Mouse (Mus musculus) MEL (cell line): Measurements from ENCODE around the gene Zfp28.

Source experiments
- BHLHE40 ChIP-seq: IDR thresholded peaks from 2 replicates; pipeline ENCODE4 v1.6.1; 2012; ENCODE audit warnings: low read depth, mild to moderate bottlenecking, inconsistent platforms, low read length, improper control_type of control experiment, borderline replicate concordance
- CTCF ChIP-seq, 3 experiments: IDR thresholded peaks in 2 of 3; conservative IDR thresholded peaks in 1 of 3; 2 replicates each; pipeline ENCODE4 v1.5.1; 2011 to 2012; ENCODE audit warnings: low read length in 3 of 3, low read depth in 2 of 3, mild to moderate bottlenecking in 2 of 3, improper control_type of control experiment in 1 of 3, inconsistent platforms in 1 of 3, mixed read lengths in 1 of 3, moderate library complexity in 1 of 3; ENCODE audit not compliant: control insufficient read depth in 1 of 3, insufficient read depth in 1 of 3, poor library complexity in 1 of 3, severe bottlenecking in 1 of 3
- GABPA ChIP-seq: IDR thresholded peaks from 2 replicates; pipeline ENCODE4 v1.6.1; 2012; ENCODE audit warnings: low read depth, mild to moderate bottlenecking, inconsistent platforms, low read length, improper control_type of control experiment, moderate library complexity
- JUND ChIP-seq: IDR thresholded peaks from 2 replicates; pipeline ENCODE4 v1.6.1; 2011; ENCODE audit warnings: low read depth, mild to moderate bottlenecking, improper control_type of control experiment, low read length
- POLR2A ChIP-seq, 2 experiments: IDR thresholded peaks; 2 replicates each; pipeline ENCODE4 v1.6.1; 2011 to 2012; ENCODE audit warnings: low read length in 2 of 2, mild to moderate bottlenecking in 2 of 2, control low read depth in 1 of 2, improper control_type of control experiment in 1 of 2, low read depth in 1 of 2, moderate library complexity in 1 of 2; ENCODE audit not compliant: control insufficient read depth in 1 of 2, insufficient read depth in 1 of 2, poor library complexity in 1 of 2
- SMC3 ChIP-seq: IDR thresholded peaks from 2 replicates; pipeline ENCODE4 v1.6.1; 2011; ENCODE audit warnings: low read depth, low read length, improper control_type of control experiment
- TAL1 ChIP-seq: IDR thresholded peaks from 2 replicates; pipeline ENCODE4 v1.6.1; 2012; ENCODE audit warnings: mild to moderate bottlenecking, inconsistent platforms, low read length, moderate library complexity, mixed read lengths
- ZNF384 ChIP-seq: IDR thresholded peaks from 2 replicates; pipeline ENCODE4 v1.6.1; 2012; ENCODE audit warnings: low read depth, mild to moderate bottlenecking, inconsistent platforms, low read length, improper control_type of control experiment

DNA sequence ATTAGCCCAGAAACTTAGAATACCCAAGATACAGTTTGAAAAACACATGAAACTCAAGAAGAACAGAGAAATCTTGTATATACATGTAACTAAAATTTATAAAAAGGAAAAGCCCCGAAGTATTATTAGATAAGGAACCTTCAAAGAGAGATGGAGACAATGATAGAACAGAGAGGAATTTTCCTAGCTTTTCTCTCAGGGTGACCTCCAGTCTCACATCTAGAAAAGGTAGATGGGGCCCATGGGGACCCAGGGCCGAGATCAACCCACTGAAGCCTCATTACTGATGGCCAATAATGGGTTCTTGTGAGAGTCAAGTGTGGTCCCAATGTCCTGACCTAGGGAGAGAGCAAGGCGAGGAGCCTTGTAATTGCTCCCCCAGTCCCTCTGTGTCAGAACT lies 55.3 kb downstream of the Zfp28 start, which contains the start of gene Olfr1344:
- TF ChIP-seq CTCF (IDR thresholded peaks at IDR 0.05 in 2 of 3, conservative IDR thresholded peaks at IDR 0.05 in 1 of 3; ENCODE audit: control insufficient read depth in 1 of 3, insufficient read depth in 1 of 3, low read depth in 2 of 3, low read length in 3 of 3, poor library complexity in 1 of 3, severe bottlenecking in 1 of 3) (no peak), JUND (no peak), SMC3 (no peak), ZNF384 (no peak), POLR2A (IDR thresholded peaks at IDR 0.05; ENCODE audit: control insufficient read depth in 1 of 2, insufficient read depth in 1 of 2, low read depth in 1 of 2, low read length in 2 of 2, poor library complexity in 1 of 2) (no peak), TAL1 (no peak), GABPA (no peak), BHLHE40 (no peak)
